Mouse (Mus musculus): ENCODE results near the gene Arl5a. TPM values are rescaled to one million over a fixed set of nuclear protein-coding genes. Genes with fewer than 3 reads are reported as not detected.

Arl5a gene
- polyA plus RNA-seq, 1 experiment from 2014 or later: 36.4 TPM

DNA sequence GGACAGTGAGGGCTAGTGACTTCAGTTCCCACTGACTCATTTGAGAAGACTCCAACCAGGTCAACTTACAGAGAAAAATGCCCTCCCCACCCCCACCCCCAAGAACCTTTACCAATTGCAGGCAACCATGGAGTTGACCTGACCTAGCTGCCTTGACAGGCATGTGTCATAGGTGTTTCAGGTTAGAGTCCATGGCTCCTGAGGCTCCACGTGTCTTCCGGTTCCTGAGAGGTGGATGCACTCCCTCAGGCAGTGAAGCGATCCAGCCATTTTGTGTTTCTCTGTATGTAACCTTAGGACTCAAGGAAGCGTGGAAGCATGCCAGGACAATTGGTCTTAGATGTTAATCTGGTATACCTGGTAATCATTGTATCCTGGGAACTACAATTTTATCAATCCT, 13.7 kb upstream of the Arl5a start:
- no peak overlapping the region for H3K27ac ChIP-seq
- H3K9ac ChIP-seq: no peak overlapping the region
- no peaks in the 10 kb centered on the region for H3K4me1 ChIP-seq (replicated peaks)
- no peaks in the 10 kb centered on the region for H3K27me3 ChIP-seq (replicated peaks)
- H3K4me3 ChIP-seq (replicated peaks): no peak overlapping the region
- no peaks in the 10 kb centered on the region for H3K36me3 ChIP-seq
- ATAC-seq: no peak
- 88% methylated on average over 4 of the region's 4 CpGs for WGBS
- H3K4me2 ChIP-seq (replicated peaks): no peak overlapping the region
- no peaks in the 10 kb centered on the region for H3K9me3 ChIP-seq

DNA sequence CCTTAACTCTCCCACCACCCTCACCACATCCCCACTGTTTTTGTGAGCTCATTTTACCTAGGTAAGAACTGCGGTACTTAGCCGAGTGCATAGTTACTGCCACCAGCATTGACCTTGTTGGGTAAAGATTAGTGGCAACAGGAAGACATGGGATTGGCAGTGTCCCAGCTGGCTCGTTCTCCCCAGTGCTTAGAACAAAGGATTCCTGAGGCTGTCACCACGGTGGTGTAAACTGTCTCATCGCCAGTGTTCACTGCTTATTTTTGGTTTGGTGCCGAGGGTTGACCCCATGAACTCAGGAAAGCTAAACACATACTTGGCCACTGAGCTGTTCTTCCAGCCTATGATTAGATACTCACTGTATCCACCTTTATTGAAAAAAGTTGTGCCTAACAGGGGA, 13.3 kb upstream of the Arl5a start:
- WGBS: 47% methylated on average over 6 of the region's 6 CpGs
- no peaks in the 10 kb centered on the region for H3K9me3 ChIP-seq
- H3K4me3 ChIP-seq (replicated peaks): no peak overlapping the region
- H3K27me3 ChIP-seq (replicated peaks): no peaks in the 10 kb centered on the region
- no peak overlapping the region for H3K4me2 ChIP-seq (replicated peaks)
- H3K9ac ChIP-seq: no peak overlapping the region
- H3K36me3 ChIP-seq: no peaks in the 10 kb centered on the region
- ATAC-seq: no peak
- no peak overlapping the region for H3K27ac ChIP-seq
- H3K4me1 ChIP-seq (replicated peaks): no peaks in the 10 kb centered on the region

- WGBS: 56% methylated on average over 14 of the region's 14 CpGs
- Histone ChIP-seq H3K4me3 (replicated peaks) (no peak overlapping the region), H3K27me3 (replicated peaks) (no peaks in the 10 kb centered on the region), H3K4me2 (replicated peaks) (no peak overlapping the region), H3K9ac (no peak overlapping the region), H3K4me1 (replicated peaks) (no peaks in the 10 kb centered on the region), H3K27ac (no peak overlapping the region), H3K9me3 (no peaks in the 10 kb centered on the region), H3K36me3 (no peaks in the 10 kb centered on the region)
- ATAC-seq: no peak
Observed at GRCm38 (mm10) chr2:52435919-52436632, 11.4 kb upstream of the Arl5a start.

- no peak overlapping the region for H3K9ac ChIP-seq
- WGBS: 63% methylated on average over 7 of the region's 7 CpGs
- no peak for ATAC-seq
- no peak overlapping the region for H3K4me3 ChIP-seq (replicated peaks)
- no peaks in the 10 kb centered on the region for H3K4me1 ChIP-seq (replicated peaks)
- no peak overlapping the region for H3K4me2 ChIP-seq (replicated peaks)
- no peaks in the 10 kb centered on the region for H3K9me3 ChIP-seq
- H3K36me3 ChIP-seq: no peaks in the 10 kb centered on the region
- no peaks in the 10 kb centered on the region for H3K27me3 ChIP-seq (replicated peaks)
- H3K27ac ChIP-seq: no peak overlapping the region
Observed at GRCm38 (mm10) chr2:52433365-52433764, 8.7 kb upstream of the Arl5a start.

GRCm38 (mm10) chr2:52427383-52427782, 2.7 kb upstream of the Arl5a start:
- ATAC-seq: no peak
- H3K27me3 ChIP-seq (replicated peaks): no peaks in the 10 kb centered on the region
- 88% methylated on average over 3 of the region's 3 CpGs for WGBS
- no peak overlapping the region for H3K9ac ChIP-seq
- H3K27ac ChIP-seq: no peak overlapping the region
- H3K4me2 ChIP-seq (replicated peaks): no peak overlapping the region
- H3K9me3 ChIP-seq: no peaks in the 10 kb centered on the region
- H3K4me1 ChIP-seq (replicated peaks): peaks cover 6% of the 10 kb centered on the region
- no peaks in the 10 kb centered on the region for H3K36me3 ChIP-seq
- no peak overlapping the region for H3K4me3 ChIP-seq (replicated peaks)

DNA sequence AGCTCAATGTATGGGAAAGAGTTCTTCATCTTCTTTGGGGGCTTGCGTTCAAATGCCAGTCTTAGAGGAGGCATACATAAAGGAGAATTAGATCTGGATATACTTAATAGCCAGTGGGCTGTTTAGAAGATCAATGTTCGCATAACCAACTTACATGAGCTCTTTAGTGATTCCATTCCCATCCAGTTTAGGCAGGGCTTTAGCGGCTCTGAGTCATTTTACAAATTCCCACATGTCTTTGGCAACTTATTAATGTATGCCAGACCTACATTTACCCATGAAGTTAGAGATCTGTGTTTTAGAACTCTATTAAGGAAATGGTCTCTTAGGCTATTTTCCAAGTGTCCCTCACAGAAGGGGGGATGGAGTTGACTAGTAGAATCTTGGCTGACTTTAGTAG, 1.3 kb upstream of the Arl5a start:
- no peak overlapping the region; the same call in 1 of the 2 replicates for H3K4me3 ChIP-seq (replicated peaks)
- H3K9me3 ChIP-seq: no peaks in the 10 kb centered on the region
- WGBS: 88% methylated on average over 3 of the region's 3 CpGs
- no peak overlapping the region for H3K9ac ChIP-seq
- no peaks in the 10 kb centered on the region for H3K27me3 ChIP-seq (replicated peaks)
- no peak for ATAC-seq
- peaks cover 12% of the 10 kb centered on the region for H3K4me1 ChIP-seq (replicated peaks)
- H3K27ac ChIP-seq: no peak overlapping the region
- H3K4me2 ChIP-seq (replicated peaks): peak overlapping the region; percentile 71; the same call in 1 of the 2 replicates
- no peaks in the 10 kb centered on the region for H3K36me3 ChIP-seq

GRCm38 (mm10) chr2:52425523-52425795, 758 bp upstream of the Arl5a start:
- H3K4me1 ChIP-seq (replicated peaks): peaks cover 14% of the 10 kb centered on the region
- H3K9ac ChIP-seq: peak overlapping the region; percentile 39
- no peaks in the 10 kb centered on the region for H3K36me3 ChIP-seq
- 0 out of 2 replicates have a peak, but pooled peaks have one; percentile 8 for ATAC-seq
- peak overlapping the region; percentile 71 for H3K4me2 ChIP-seq (replicated peaks)
- H3K4me3 ChIP-seq (replicated peaks): peak overlapping the region; percentile 95
- peak overlapping the region; percentile 64 for H3K27ac ChIP-seq
- H3K9me3 ChIP-seq: no peaks in the 10 kb centered on the region
- no peaks in the 10 kb centered on the region for H3K27me3 ChIP-seq (replicated peaks)
- WGBS: 9% methylated on average over 10 of the region's 10 CpGs

GRCm38 (mm10) chr2:52424248-52424728, 413 bp downstream of the Arl5a start:
- Histone ChIP-seq H3K4me3 (replicated peaks) (peak overlapping the region; percentile 95), H3K9me3 (no peaks in the 10 kb centered on the region), H3K9ac (peak overlapping the region; percentile 94), H3K27ac (peak overlapping the region; percentile 91), H3K4me1 (replicated peaks) (peaks cover 14% of the 10 kb centered on the region), H3K27me3 (replicated peaks) (no peaks in the 10 kb centered on the region), H3K36me3 (no peaks in the 10 kb centered on the region), H3K4me2 (replicated peaks) (peak overlapping the region; percentile 55)
- peak; percentile 75 for ATAC-seq
- WGBS: under 1% methylated on average over 40 of the region's 42 CpGs

DNA sequence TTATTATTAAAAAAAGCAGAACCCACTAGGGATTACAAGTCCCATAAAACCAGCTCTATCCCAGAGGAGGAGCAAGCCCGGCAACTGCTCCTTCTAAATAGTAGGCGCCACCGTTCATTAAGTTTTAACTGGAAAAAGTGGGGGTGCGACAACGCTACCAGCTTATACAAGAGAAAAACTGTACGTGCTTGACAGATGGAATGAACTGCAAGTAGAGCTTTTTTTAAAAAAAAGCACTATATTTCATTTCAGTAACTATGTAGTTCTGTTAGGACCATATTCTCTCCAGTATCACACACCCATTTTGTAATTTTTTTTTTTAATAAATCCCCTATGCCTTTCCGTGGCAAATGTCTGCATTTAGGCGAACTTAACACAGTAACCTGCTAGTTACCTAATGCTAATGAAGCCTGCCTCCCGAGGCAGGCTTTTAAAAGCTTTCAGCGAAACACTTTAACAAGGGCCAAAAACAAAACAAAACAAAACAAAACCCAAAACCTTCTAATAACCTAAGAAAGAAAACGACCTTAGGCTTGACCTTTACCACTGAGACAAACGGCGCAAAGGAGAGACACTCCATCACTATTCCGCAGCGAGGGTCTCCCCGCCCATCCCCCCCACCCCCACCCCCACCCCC, 972 bp downstream of the Arl5a start:
- no peaks in the 10 kb centered on the region for H3K9me3 ChIP-seq
- ATAC-seq: no peak
- H3K27me3 ChIP-seq (replicated peaks): no peaks in the 10 kb centered on the region
- 1% methylated on average over 16 of the region's 16 CpGs for WGBS
- H3K9ac ChIP-seq: peak overlapping the region; percentile 94
- peak overlapping the region; percentile 95 for H3K4me3 ChIP-seq (replicated peaks)
- H3K4me1 ChIP-seq (replicated peaks): peaks cover 14% of the 10 kb centered on the region
- peak overlapping the region; percentile 55 for H3K4me2 ChIP-seq (replicated peaks)
- no peak overlapping the region for H3K27ac ChIP-seq
- no peaks in the 10 kb centered on the region for H3K36me3 ChIP-seq

- H3K4me1 ChIP-seq (replicated peaks): peaks cover 14% of the 10 kb centered on the region
- H3K4me3 ChIP-seq (replicated peaks): peak overlapping the region; percentile 95
- peak overlapping the region; percentile 55 for H3K4me2 ChIP-seq (replicated peaks)
- no peaks in the 10 kb centered on the region for H3K9me3 ChIP-seq
- no peak overlapping the region for H3K27ac ChIP-seq
- no peaks in the 10 kb centered on the region for H3K36me3 ChIP-seq
- H3K9ac ChIP-seq: peak overlapping the region; percentile 94
- no peaks in the 10 kb centered on the region for H3K27me3 ChIP-seq (replicated peaks)
- no peak for ATAC-seq
- 34% methylated on average over 8 of the region's 8 CpGs for WGBS
Observed at GRCm38 (mm10) chr2:52422871-52423610, 1.7 kb downstream of the Arl5a start.

- no peaks in the 10 kb centered on the region for H3K27me3 ChIP-seq (replicated peaks)
- H3K4me3 ChIP-seq (replicated peaks): no peak overlapping the region
- H3K4me1 ChIP-seq (replicated peaks): peaks cover 14% of the 10 kb centered on the region
- peaks cover under 1% of the 10 kb centered on the region; the same call in 1 of the 2 replicates for H3K36me3 ChIP-seq
- H3K27ac ChIP-seq: peak overlapping the region; percentile 36
- no peak overlapping the region; the same call in 1 of the 2 replicates for H3K9ac ChIP-seq
- ATAC-seq: peak; percentile 18; the same call in 1 of the 2 replicates
- WGBS: 34% methylated on average over 6 of the region's 6 CpGs
- peak overlapping the region; percentile 19; the same call in 1 of the 2 replicates for H3K4me2 ChIP-seq (replicated peaks)
- no peaks in the 10 kb centered on the region for H3K9me3 ChIP-seq
Observed at GRCm38 (mm10) chr2:52421197-52421596, 3.5 kb downstream of the Arl5a start.

DNA sequence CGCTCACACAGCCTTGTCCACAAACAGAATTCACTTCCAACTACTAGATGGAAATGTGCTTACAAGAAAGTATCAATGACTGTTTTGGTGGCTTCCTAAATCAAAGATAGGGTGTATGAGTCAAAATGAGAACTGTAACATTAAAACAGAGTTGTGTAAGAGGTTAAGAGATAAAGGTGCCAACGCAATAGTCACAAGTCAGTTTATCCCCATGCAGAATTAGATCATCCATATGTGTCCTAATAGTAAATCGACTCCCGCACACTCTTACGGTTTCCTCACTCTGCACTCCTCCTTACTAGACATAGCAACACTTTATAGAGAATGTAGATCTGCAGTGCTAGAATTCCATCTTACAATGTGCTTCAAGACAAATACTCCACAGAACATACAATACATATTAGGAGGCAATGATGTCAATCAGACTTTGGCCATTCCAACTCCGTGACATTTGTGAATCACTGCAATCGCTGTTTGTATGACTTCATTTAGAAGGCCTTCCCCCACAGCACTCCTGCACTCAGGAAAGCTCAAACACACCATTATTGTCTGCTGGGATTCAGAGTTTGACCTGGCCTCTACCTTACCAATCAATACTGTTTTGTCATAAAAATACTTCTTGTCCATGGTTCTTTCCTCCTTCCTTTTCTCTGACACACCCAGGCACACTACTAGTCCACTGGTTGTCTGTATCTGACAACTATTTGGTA, 4.5 kb downstream of the Arl5a start:
- Histone ChIP-seq H3K4me1 (replicated peaks) (peaks cover 14% of the 10 kb centered on the region), H3K36me3 (peaks cover 8% of the 10 kb centered on the region; the same call in 1 of the 2 replicates), H3K4me2 (replicated peaks) (no peak overlapping the region), H3K27me3 (replicated peaks) (no peaks in the 10 kb centered on the region), H3K9ac (no peak overlapping the region), H3K27ac (no peak overlapping the region), H3K4me3 (replicated peaks) (no peak overlapping the region), H3K9me3 (no peaks in the 10 kb centered on the region)
- peak; percentile 9; the same call in 1 of the 2 replicates for ATAC-seq
- 77% methylated on average over 7 of the region's 7 CpGs for WGBS
